Mouse (Mus musculus) adrenal gland, adult 8-10 months (tissue): ENCODE data around the gene Arf4. TPM values are rescaled to one million over a fixed set of nuclear protein-coding genes. Genes with fewer than 3 reads are reported as not detected.

Source experiments
- DNase-seq: peaks from one replicate; pipeline ENCODE4 v3.0.0; 2022
- total RNA-seq, 4 experiments: library from RNA; stranded (reverse); gene quantifications; 2 replicates each; pipeline ENCODE4 v1.2.4; 2022

Gene Arf4
- 100 to 1,000 TPM; 158 to 182 (median 166) TPM for total RNA-seq

DNA sequence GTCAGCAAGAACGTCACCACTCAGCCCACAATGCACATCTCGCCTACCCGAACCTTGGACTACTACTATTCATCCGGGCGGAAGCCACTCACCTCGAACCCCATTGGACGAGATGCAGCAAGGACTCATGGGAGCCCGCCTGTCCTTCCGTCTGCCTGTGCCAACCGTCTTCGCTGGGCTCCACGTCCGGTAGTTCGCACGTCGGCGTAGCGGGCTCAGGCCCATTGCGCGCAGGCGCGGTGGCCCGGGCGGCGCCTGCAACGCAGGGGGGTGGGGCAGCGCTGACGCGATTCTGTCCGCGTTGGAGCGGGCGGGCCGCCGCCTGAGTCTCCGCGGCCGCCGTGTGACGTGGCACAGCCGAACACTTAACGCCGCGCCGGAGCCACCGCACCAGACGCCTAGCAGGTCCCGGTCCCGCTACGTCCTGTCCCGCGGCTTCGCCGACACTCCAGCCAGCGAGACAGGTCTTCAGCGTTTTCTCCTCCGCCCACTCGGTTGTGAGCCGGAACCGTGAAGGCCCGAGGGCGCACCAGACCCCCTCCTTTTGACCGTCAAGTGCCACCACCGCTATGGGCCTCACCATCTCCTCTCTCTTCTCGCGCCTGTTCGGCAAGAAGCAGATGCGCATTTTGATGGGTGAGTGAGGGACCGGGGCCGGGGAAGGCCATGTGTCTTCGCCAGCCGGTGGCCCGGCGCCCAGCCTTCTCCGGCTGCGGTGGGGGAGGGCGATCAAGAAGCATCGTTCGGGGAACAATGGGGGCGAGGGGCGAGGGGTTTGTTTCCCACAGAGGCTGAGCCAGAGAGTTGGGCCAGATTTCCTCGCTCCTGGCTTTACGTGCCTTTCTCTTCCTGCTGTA lies at the start of gene Arf4:
TSS of gene Arf4 (plus strand) at position 224 of the 857 bp plus-strand sequence.
- peak; percentile 99 for DNase-seq

DNA sequence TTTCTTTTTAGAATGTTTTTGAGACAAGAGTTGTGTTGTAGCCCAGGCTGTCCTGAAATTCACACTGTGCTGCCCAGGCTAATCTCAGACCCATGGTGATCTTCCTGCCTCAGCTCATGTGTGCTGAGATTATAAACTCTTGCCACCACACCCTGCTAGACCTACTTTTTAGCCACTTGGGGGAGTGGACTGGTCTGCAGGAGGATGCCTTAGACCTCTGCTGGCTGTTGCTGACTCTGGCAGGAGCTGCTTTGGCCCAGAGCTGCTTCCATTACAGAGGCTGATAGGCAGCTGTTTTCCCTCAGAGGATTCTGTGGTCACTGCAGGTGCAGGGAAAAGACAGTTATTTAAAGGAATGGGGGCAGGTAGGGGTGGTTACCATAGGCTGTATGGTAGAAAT lies 46.5 kb upstream of the Arf4 start:
- DNase-seq: no peak

DNA sequence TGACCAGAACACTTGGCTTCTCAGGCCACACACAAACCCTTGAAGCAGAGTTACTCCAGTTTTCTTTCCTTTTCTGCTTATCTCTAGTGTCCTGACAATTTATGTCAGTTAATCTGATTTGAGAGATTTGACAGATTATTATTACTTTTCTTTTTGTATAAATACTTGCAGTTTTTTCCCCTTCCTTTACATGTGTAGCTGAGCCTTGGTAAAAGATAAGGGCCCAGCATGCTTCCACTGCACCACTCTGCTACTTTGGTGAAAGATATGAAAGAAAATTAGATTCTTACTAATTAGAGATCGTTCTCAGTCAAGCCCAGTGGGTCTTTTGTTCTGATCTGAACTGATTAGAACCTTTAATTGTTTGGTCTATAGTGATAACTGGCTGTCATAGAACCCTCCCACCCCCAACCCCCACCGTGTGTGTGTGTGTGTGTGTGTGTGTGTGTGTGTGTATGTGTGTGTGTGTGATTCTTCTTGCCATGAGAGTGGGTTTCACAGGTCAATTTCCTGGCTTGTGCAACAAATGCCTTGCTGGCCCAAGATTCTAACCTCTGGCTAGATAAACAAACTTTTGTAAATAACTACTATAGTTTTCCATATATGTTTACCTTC lies 44.5 kb upstream of the Arf4 start:
- no peak for DNase-seq

DNA sequence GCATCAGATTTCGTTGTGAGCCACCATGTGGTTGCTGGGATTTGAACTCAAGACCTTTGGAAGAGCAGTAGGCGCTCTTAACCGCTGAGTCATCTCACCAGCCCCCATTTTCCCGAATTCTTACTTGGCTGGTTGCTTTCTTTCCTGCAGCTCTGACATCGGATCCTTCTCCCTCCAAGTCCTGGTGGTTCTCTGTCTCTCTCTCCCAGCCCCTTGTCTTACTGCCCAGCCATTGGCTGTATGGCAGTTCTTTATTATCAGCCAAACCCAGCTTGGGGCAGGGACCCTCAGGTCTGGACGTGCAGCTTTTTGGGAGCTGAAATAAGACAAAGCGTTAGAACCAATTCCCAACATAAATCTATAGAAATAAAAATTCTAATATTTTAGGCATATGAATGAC lies 42.7 kb upstream of the Arf4 start:
- DNase-seq: no peak

DNA sequence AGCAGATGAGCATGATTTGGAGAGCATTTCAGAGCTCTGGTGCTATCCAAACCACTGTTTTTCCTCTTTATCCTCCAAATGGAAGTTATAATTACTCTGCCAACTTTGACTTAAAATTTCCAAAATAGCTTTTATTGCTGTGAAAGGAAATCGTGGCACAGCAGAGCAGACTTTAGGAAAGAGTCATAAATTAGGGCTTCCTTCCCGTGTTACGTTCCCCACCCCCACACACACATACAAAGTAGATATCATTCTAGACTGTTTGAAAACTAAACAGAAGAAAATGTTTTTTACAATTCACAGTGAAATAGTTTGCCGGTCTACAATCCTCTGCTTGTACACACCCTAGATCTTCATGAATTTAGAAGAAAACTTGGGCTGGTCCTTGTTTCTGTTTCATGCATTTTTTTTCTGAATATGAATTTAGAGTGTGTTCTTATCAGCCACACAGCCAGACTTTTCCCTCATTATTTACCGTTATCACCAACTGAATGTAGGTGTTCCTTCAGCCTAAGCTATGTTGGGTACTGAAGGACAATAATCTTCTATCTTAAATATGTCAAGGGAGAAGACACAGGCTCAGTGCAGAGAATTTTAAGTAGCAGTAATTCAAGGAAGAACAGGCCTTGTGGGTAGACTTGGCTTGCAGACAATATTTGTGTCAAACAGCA lies 42.0 kb upstream of the Arf4 start:
- no peak for DNase-seq

DNA sequence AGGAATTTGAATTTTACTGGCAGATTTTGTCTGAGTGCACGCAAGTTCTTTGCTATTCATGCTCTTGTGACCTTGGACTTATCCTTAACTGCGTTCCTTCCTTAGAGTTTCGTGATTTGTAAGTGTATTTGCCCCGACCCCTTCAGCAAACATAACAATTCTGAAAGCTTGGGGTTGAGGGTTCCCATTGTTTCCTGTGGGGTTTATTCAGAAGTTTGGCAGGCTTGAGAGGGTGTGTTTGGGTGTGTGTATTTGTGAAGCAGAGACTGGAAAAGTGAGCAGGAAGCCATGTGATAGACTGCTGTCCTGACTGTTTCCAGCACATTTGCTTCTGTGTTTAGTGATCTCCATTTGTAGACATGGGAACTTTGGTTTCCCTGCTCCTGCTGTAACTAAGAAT lies 32.5 kb upstream of the Arf4 start:
- DNase-seq: no peak

DNA sequence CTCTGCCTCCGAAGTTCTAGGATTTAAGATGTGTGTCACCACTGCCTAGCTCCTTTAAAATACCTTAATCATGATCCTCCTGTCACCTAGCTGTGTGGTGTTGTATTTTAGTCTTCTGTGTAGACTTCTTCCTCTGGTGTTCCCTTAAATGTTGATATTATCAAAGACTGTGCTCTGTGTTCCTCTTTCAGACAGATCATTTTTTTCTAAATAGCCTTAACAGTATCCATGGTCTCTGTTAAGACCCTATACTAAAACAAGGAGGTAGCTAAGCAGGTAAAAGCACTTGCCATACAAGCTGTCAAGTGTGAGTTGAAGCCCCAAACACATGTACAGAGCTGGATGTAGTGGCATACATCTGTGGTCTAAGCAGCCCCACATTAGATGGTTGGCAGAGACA lies 28.2 kb upstream of the Arf4 start:
- no peak for DNase-seq

DNA sequence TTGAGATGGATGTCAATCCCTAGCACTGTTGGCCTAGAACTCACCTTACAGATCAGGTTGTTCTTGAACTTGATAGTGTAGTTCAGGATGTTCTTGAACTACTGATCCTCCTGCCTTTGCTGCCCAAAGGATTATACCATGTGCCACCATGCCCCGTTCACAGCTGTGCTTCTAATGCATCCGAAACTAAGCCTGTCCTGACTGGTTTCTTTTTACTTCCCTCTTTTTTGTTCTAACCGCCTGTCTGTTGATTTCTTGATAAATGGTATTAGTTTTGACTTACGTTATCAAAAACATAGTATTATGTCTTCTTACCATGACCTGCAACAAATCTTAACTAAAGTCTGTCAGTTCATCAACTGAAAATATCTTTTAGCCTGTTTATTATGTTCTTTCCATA lies 27.2 kb upstream of the Arf4 start:
- no peak for DNase-seq

DNA sequence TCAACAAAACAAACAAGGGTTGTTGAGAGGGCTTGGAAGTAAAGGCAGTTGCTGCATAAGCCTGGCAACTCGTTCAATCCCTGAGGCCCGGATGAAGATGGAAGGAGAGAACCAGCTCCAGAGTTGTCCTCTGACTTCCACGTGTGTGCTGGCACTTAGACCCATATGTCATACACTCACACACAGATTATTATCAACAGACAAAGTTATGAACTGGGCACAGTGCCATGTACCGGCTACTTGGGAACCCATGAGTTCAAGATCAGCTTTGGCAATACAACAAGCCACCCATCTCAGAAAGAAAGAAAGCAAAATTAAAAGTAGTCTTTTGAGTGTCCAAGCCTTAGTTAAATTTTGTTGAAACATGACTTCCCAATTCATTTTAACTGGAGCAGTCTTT lies 12.6 kb upstream of the Arf4 start:
- DNase-seq: no peak

DNA sequence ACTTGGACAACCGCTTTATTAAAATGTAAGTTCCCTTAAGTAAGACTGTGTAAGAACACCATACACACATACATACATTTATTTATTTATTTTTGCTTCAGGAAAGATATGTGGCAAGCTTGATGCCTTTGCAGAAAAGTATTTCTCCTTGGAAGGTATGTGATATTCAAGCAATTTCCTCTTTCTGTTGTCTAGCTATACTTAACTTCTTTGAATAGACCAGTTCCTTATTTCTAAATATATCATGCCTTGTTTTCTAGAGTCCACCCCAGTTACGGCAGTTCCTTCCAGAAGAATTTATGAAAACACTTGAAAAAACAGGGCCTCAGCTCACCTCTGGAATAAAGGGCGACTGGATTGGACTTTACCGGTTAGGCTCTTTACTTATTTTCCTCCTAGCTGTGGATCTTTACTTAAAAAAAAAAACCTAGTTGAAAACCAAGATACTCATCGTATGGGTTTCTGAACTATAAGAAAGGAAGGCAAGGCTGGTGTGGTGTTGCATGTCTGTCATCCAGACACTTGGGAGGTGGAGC lies 11.2 kb upstream of the Arf4 start:
- no peak for DNase-seq

DNA sequence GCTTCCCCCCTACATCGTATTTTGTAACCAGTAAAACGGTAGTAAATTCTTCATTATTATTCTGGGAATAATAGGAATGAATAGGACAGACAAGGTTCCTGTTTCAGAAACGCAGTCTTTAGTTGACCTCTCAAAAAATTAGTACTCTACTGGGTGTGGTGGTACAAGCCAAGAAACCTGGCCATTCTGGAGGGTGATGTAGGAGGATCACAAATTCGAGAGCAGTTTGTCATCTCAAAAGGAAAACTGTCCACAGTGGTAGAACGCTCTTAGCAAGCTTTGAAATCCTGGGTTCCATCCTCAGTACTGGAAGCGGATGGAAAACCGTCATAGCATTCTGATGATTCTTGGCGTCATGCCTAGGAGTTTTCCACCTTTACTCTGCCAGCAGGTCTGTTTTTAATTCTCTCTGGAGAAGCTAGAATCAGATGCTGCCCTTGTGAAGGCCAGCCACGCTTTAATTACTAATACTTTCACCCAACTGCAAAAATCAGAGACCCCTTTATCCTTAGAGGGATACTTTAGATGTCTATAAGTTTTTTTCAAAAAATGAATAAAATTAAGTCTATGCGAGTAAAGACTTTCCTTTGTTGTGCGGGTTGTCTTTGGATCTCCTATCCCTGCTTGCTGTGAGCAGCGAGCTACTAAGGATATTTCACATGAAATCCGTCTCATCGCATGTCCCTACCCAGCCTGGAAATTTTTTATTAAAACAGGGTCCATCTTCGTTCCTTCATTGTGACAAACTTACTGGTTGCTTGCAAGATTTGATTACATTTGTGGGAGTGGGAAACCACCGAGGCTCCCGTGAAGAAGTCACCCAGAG lies 636 bp upstream of the Arf4 start:
- peak; percentile 22 for DNase-seq

DNA sequence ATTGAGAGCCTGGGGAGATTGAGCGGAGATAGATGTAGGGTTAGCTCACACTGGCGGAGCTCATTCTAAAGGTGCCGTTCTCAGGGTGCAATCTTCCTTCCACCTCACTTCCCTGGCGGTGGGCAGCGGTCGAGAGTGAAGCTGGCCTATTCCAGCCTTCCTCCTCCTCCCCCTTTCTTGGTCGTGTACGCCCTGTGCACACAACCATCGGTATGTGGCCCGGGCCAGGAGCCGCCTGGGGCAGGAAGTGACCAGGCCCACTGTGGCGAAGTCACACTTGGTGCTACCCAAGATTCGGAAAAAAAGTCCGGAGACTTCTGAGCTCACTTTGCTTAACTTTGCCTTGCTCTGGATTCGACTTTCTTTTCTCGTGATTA lies 822 bp downstream of the Arf4 start:
- peak; percentile 54 for DNase-seq

DNA sequence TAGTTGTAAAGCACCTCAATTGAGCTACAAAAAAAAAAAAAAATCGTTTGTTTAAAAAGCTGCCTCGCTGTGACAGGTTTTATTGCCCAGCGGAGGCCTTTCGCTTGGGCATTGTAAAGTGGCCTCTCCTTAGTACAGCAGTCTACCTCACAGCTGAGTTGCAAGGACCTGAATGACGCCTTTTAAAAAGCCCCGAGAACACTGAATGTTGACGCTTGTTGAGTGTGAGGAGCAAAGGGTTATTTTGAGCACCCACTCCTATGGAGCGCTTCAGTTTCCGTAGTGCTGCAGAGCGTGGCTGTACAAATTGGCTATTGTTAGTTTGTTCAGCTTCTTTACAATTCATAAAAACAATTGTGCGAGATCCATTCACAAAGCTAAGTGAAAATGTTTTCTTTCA lies 1.4 kb downstream of the Arf4 start:
- DNase-seq: no peak

DNA sequence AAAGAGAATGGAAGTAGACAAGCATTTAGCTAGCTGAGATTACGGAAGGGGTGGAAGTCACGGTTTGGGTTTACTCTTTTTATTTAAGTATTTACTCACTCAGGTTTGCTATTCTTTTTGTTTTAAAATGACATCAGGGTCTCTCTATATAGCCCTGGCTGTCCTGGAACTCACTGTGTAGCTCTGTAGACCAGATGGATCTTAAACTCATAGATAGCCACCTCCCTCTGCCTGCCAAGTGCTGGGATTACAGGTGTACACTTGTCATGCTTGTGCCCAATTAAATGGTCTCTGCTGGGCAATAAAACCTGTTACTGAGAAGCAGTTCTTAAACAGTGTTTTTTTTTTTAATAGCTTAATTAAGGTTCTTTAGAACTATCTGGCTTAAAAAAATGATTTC lies 2.1 kb downstream of the Arf4 start:
- no peak for DNase-seq

DNA sequence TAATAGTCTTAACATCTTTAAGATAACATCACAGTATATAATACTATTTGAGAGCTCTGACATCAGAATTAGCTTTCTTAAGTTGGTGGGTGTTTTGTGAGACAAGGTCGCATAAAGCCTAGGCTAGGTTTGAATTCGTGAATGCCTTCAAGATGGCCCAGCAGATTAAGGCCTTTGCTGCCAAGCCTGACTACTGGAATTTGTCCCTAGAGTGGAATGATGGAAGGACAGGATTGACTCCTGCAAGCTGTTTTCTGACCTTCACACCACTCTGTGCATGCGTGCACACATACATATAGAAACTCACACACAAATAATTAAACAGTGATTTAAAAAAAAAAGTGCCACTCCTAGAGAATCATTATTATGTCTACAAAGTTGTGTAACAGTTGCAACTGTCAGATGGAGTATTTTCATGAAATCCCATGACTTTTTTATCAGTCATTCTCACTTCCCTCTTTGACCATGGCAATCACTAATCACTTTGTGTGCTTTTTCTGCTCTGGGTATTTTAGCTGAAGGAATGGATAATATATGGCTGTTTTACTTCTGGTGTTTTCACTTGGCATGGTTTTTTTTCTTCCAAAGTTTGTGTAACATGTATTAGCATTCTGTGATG lies 5.2 kb downstream of the Arf4 start:
- DNase-seq: no peak

DNA sequence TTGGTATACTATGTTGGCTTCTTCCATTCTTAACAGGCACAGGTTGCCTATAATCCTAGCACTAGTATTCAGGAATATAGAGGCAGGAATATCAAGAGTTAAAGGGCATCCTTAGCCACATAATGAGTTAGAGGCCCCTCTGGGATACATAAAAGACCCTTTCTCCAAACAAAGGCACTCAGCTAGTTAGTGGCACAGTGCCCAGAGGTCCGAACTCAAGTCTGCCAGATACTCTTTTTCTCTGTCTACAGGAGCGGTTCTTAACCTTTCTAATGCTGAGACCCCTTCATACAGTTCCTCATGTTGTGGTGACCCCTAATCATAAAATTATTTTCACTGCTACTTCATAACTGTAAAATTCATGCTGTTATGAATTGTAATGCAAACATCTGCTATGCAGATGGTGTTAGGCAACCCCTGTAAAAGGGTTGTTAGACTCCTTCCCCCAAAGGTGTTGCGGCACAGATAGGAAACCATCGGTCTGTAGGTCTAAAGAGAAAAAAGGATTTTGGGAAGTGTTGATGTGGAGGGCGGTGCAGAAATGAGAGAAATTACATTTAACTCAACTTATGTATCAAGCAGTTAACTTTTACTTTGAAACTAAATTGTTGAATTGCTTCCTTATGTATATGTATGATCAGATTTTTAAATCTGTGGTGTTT lies 8.2 kb downstream of the Arf4 start:
- no peak for DNase-seq

DNA sequence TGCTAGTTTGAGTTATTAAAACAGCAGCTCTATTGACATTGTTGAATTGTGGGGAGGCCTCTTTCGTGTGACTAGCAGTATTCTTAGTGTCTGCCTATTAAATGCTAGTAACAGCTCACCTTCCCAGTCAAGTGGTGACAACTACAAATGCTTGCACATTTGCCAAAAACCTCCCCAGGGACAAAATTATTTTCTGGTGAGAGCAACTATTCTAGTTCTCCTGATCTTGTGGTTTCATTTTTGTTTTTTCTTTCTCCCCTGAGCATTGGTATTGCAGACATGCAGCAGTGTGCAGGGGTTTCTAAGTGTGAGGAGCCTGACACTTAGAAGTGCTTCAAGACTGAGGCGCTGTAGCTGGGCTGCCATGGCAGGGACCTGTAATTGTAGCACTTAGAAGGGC lies 9.9 kb downstream of the Arf4 start:
- no peak for DNase-seq

DNA sequence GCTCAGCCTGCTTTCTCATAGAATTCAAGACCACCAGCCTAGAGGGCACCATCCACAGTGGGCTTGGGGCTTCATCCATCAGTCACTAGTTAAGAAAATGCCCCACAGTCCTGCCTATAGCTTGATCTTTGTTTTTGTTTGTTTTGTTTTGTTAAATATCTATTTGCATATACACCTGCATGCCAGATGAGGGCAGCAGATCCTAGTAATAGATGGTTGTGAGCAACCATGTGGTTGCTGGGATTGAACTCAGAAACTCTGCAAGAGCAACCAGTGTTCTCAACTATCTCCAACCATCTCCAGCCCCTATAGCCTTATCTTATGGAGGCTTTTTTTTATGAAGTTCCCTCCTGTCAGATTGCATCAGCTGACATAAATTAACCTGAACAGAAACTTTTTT lies 14.0 kb downstream of the Arf4 start:
- no peak for DNase-seq

DNA sequence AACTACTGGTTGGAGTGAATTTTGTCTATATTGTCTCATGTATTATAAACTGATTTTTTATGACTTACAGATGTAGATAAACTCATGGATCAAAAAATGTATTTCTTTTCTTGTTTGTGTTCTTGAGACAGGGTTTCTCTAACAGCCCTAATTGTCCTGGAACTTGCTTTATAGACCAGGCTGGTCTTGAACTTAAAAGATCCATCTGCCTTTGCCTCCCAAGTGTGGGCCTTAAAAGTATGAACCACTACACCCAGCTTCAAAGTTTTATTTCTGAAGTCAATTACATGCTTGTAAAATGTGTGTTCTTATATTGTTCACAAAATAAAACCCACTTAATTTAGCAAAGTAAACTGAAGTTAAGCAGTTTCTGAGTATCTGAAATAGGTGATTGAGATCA lies 20.3 kb downstream of the Arf4 start:
- DNase-seq: no peak

DNA sequence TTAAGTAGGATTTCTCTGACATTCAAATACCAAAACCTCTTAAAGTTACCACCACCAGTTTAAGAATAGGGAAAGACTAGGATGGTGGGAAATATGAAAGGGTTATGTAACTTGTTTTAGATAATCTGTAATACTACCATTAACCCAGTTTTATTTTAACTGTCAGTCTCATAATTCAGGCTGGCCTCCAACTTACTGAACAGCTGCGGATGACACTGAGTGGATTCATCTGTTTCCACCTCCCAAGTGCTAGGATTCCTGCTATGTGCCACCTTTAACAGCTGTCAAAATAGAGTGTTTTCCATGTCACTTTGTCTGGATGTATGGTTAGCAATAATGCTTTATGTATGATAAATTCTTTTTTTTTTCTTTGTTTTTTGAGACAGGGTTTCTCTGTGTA lies 22.4 kb downstream of the Arf4 start:
- DNase-seq: no peak

DNA sequence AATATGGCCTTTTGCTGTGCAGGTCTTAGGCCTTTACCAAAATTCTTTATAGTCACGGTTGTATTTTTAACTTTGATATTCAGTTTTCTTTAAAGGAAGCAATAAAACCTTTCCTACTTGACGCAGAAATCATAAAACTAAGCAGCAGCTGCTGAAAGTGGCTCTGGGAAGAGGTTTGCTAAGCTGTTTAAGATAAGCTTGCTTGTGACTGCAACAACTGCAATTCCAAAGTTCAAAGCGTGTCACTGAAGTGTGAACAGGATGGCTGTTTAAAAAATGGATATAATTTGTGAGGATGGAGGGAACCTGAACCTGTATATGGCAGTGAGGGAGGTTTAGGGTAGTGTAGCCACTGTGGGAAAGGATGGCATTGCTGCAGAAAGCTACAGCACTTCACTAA lies 24.1 kb downstream of the Arf4 start:
- no peak for DNase-seq

DNA sequence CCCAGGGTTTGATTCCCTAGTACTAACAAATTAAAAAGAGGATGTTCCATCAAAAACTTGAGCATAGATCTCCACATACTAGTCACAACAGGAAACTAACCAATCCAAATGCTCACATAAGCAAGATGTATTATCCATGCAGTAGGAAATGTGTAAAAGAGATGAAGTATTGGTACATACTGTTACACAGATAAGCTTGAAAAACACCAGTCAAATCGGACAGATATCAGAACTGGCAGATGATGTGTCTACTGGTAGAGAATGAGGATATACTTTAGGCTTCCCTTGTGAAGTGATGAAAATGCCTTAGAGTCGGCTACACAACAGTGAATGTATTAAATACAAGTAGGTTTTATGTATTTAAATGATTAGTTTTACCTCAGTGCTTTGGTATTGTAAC lies 24.6 kb downstream of the Arf4 start:
- no peak for DNase-seq
